Mouse (Mus musculus) small intestine, adult 2 months (tissue): ENCODE results near the gene Bsdc1. TPM values are rescaled to one million over a fixed set of nuclear protein-coding genes. Genes with fewer than 3 reads are reported as not detected.

Source experiments
- H3K27ac ChIP-seq: fragments of 200-500 bp; 2 replicates; pipeline ENCODE4 v1.5.1; 2012; ENCODE audit warnings: low read depth, low read length, control low read depth, inconsistent platforms; ENCODE audit not compliant: insufficient read depth
- H3K27me3 ChIP-seq: fragments of 200-500 bp; 2 replicates; pipeline ENCODE4 v1.6.1; 2012; ENCODE audit warnings: mild to moderate bottlenecking, moderate library complexity, low read length, inconsistent platforms; ENCODE audit not compliant: control insufficient read depth, insufficient read depth
- H3K36me3 ChIP-seq: fragments of 200-500 bp; 2 replicates; pipeline ENCODE4 v1.6.1; 2012; ENCODE audit warnings: mild to moderate bottlenecking, low read length, control low read depth, inconsistent platforms; ENCODE audit not compliant: control insufficient read depth, insufficient read depth
- H3K4me1 ChIP-seq: fragments of 200-500 bp; 2 replicates; pipeline ENCODE4 v1.6.1; 2012; ENCODE audit warnings: low read length, inconsistent platforms, mixed read lengths; ENCODE audit not compliant: control insufficient read depth, insufficient read depth, insufficient read length
- H3K4me3 ChIP-seq: fragments of 200-500 bp; 2 replicates; pipeline ENCODE4 v1.5.1; 2012; ENCODE audit warnings: low read depth, mild to moderate bottlenecking, control low read depth, inconsistent platforms, low read length, moderate library complexity
- CTCF ChIP-seq: fragments of 200-500 bp; IDR thresholded peaks from 2 replicates; pipeline ENCODE4 v1.5.1; 2012; ENCODE audit warnings: low read depth, mild to moderate bottlenecking, control low read depth, inconsistent platforms, low read length, moderate library complexity, mixed read lengths; ENCODE audit not compliant: insufficient replicate concordance, insufficient read length; ENCODE audit errors: extremely low read depth
- POLR2A ChIP-seq: fragments of 200-500 bp; IDR thresholded peaks from 2 replicates; pipeline ENCODE4 v1.6.1; 2012; ENCODE audit warnings: low read depth, mild to moderate bottlenecking, control low read depth, inconsistent platforms, low read length, moderate library complexity
- WGBS: fragments of 180-500 bp; shearing (Covaris S2); methylation state at CpG from one replicate; pipeline ENCODE4 v1.1.7; 2018; 5-methylcytosine and 5-hydroxymethylcytosine counted together
- polyA plus RNA-seq: library from polyadenylated mRNA; depleted of rRNA; stranded (reverse); fragments of >200 nt; gene quantifications from 2 replicates; pipeline ENCODE4 v1.2.3, GENCODE M21; 2012

Gene Bsdc1
- polyA plus RNA-seq, 1 experiment: 24.5 TPM

DNA sequence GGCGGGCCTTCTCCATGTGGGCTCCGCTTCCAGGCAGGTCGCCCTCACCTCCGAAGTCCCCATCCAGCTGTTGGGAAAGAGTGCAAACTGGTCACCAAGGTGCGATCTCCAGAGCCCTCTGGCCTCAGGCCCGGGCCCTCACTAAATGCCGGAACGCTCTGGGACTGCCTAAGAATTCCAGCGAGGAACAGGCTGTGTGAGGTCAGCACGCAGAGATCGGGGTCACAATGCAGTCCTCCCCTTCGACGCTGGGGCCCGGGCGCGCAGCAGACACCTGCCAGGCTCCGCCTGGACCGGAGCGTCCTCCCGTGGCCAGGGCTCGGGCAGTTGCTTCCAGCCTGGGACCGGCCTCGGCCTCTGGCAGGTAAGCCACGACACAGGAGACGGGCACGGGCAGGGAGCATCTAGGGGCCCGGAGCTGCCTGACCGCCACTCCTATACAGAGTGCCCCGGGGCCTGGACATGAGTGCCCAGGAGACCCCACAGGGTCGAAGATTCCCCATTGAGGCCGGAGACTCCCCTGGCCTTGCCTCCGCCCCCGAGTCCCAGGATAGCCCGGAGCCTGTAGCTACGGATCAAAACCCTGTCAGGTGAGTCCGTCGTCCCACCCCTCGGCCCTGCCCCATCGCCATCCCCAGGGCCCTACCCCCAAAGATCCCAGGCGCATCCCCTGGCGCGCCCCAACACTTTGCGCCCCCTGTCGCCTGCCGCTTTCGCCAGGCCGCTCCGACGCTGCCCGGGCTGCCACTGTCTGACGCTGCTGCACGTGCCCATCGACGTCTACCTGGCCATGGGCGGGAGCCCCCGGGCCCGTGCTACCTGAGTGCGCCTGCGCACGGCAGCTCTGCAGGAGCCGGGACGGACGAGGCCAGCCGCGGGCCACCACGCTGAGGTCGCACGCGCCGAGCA lies 29.8 kb downstream of the Bsdc1 start, which contains the start of the genes Tssk3 and Fam229a:
Tssk3 (minus strand) TSS at position 51 of the 909 bp plus-strand sequence.
Fam229a (plus strand) TSS at position 219 of the 909 bp plus-strand sequence.
- H3K4me1 ChIP-seq: peaks cover 4% of the 10 kb centered on the region
- 13% methylated on average over 69 of the region's 70 CpGs for WGBS
- peak within 1 kb of the TSS; percentile 42 for H3K4me3 ChIP-seq
- no peak for TF ChIP-seq CTCF
- TF ChIP-seq POLR2A: no peak
- no peak within 1 kb of the TSS for H3K27ac ChIP-seq
- 0 out of 2 replicates have a peak, but pooled peaks cover 6% of the 10 kb centered on the region for H3K27me3 ChIP-seq
- H3K36me3 ChIP-seq: peaks cover 24% of the 10 kb centered on the region

DNA sequence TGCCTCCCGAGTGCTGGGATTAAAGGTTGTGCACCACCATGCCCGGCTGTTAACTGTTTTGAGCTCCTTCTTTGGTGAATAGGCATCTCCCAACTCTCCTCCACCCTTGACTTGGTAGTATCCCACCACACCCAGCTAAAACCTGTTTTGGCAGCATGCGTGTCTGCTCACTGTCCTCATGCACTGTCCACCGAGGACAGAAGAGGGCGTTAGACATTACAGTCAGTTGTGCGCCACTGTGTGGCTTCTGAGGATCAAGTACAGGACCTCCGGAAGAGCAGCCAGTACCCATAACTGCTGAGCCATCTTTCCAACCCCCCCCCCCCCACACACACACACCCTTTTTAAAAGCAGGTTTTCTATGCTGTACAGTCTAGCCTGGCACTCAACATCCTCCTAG lies 33.3 kb downstream of the Bsdc1 start:
- Histone ChIP-seq H3K27me3 (0 out of 2 replicates have a peak, but pooled peaks cover 6% of the 10 kb centered on the region), H3K4me1 (peaks cover 11% of the 10 kb centered on the region), H3K36me3 (no peaks in the 10 kb centered on the region), H3K4me3 (no peak overlapping the region), H3K27ac (no peak overlapping the region)
- 66% methylated on average over 7 of the region's 7 CpGs for WGBS
- TF ChIP-seq CTCF (no peak), POLR2A (no peak)

DNA sequence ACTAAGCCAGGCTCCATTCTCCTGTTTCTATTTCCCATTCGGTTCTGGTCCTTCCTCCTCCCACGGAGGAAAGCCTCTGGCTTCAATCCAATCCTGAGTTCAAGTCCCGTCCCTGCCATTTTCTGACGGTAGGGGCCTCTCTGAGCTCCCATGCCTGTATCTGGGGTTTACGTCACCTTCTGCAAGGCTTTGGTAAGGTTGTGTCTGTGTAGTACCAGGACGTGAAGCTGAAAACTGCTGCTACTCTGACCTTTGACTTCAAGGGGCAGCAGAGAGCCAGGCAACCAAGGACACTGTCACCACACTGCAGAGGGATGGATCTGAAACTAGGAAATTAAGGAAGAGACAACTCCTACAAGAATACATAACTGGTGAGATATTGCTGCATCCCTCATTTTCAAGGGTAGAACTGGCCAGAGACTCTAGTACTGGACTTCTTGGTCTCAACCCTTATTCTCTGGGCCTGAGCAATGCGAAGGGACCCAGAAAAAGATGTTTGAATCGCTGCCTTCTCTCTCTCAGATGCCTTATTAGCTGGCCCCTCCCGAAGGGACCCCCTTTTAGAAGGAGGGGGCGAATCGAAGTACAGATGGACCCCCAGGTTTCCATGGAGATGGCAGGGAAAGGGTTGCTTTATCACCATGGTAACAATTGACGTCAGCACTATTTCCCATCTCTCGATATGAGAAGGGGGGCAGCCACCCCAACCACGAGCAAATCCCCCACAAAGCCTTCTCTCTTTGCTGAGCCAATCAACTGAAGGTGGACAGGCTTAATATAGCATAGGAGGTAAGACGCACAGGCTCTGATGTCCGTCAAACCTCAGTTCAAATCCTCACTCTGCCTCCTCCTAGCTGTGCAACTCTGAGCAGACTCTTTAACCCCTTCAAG lies 34.5 kb downstream of the Bsdc1 start:
- Histone ChIP-seq H3K27ac (peak overlapping the region; percentile 22; the same call in 1 of the 2 replicates), H3K27me3 (0 out of 2 replicates have a peak, but pooled peaks cover 6% of the 10 kb centered on the region), H3K4me1 (peaks cover 11% of the 10 kb centered on the region), H3K36me3 (no peaks in the 10 kb centered on the region), H3K4me3 (no peak overlapping the region)
- TF ChIP-seq POLR2A (no peak), CTCF (peak; percentile 19; the same call in 1 of the 2 replicates)
- WGBS: 32% methylated on average over 16 of the region's 16 CpGs

DNA sequence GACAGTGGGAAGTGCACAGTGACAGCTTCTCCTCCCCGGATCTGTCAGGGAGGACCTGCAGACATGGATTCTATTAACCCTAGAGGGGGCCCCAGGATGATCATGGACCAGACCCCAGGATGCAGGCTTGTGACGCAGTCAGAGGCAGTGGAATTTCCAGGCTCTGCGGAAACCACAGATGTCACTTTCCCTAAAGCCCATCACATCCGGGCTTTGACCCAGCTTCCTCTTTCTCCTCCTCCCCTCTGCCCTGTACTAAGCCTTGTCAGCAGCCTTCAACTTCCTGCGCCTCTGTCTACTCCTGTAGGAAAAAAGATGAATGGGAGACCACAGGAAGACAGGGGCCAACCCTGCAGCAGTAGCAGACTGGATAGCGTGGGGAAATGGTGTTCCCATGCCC lies 35.2 kb downstream of the Bsdc1 start:
- Histone ChIP-seq H3K27ac (peak overlapping the region; percentile 22; the same call in 1 of the 2 replicates), H3K27me3 (0 out of 2 replicates have a peak, but pooled peaks cover 1% of the 10 kb centered on the region), H3K36me3 (no peaks in the 10 kb centered on the region), H3K4me1 (peaks cover 9% of the 10 kb centered on the region), H3K4me3 (0 out of 2 replicates have a peak overlapping the region, but pooled peaks have one; percentile 4)
- TF ChIP-seq POLR2A (no peak), CTCF (no peak)
- 44% methylated on average over 6 of the region's 6 CpGs for WGBS

DNA sequence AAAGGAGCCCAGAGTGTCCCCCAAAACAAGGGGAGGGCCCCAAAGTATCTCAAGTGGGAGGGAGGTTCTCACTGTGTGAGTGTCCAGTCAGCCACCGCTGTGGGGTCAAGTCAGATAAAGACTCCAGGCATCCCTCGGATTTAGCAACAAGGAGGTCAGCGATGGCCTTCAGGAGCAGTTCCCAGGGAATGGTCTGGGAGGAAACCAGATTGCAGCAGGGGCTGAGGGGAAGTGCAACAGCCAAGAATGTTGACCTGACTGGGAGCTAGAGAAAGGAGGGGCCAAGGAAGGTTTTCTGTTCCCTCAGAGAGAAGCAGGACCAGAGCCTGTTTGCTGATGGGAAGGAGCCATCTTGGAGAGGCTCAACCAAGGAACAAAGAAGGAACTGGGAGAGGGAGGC lies 37.6 kb downstream of the Bsdc1 start:
- no peaks in the 10 kb centered on the region for H3K36me3 ChIP-seq
- H3K4me3 ChIP-seq: no peak overlapping the region
- no peaks in the 10 kb centered on the region for H3K27me3 ChIP-seq
- TF ChIP-seq POLR2A (no peak), CTCF (no peak)
- WGBS: 76% methylated on average over 3 of the region's 3 CpGs
- peaks cover 23% of the 10 kb centered on the region for H3K4me1 ChIP-seq
- H3K27ac ChIP-seq: no peak overlapping the region

DNA sequence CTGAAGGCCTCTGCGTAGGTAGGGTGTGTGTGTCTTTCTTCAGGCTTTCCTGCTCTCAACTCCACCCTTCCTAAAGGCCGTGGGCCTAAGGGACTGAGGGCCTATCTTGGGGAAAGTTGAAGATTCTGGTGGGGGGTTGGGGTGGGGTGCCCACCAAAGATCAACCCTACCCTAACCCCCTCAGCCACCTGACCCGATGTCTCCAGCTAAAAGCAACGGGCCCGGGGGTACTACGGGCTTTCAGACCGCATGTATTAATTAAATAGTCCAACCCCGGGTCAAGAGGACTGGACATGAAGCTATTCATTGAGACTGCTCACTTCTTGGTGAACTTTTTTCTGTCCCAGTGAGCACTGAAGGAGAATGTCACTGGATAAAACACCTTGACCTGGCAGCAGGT lies 38.6 kb downstream of the Bsdc1 start:
- H3K4me1 ChIP-seq: peaks cover 28% of the 10 kb centered on the region
- WGBS: 84% methylated on average over 8 of the region's 8 CpGs
- H3K4me3 ChIP-seq: peak overlapping the region; percentile 77
- H3K27me3 ChIP-seq: no peaks in the 10 kb centered on the region
- H3K27ac ChIP-seq: peak overlapping the region; percentile 83; the same call in 1 of the 2 replicates
- TF ChIP-seq CTCF (no peak), POLR2A (no peak)
- H3K36me3 ChIP-seq: no peaks in the 10 kb centered on the region
